Mouse (Mus musculus): ENCODE results near the gene AB124611. TPM values are rescaled to one million over a fixed set of nuclear protein-coding genes. Genes with fewer than 3 reads are reported as not detected.

The AB124611 gene
- polyA plus RNA-seq, 1 experiment from 2014 or later = 2.0 TPM

DNA sequence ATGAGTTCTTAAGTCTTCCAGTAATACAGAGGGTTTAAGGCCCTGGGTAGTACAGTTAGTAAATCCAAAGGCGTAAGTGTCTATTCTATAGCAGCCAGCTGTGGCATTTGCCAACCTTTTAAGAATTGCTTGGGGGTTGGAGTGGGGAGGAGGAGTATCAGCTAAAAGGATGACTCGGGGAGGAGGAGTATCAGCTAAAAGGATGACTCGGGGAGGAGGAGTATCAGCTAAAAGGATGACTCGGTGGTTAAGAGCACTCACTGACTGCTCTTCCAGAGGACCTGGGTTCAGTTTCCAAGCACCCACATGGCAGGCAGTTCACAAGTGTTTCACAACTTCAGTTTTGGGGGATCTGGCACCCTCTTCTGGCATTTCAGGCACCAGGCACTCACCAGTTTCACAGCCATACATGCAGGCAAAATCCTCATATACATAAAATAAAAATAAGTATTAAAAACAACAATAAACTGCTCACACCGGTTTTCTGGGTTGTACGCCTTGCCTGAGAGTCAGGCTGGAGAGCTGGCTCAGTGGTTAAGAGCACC, 29.3 kb downstream of the AB124611 start:
- H3K36me3 ChIP-seq (replicated peaks; ENCODE audit: control insufficient read depth, insufficient read depth) = peaks cover 19% of the 10 kb centered on the region
- no peak overlapping the region for H3K27ac ChIP-seq
- no peak for ATAC-seq (ENCODE audit: low FRiP score)
- no peak overlapping the region for H3K4me3 ChIP-seq (replicated peaks; ENCODE audit: low read length)
- WGBS = 91% methylated on average over 6 of the region's 6 CpGs
- H3K9ac ChIP-seq = no peak overlapping the region
- no peaks in the 10 kb centered on the region for H3K9me3 ChIP-seq (ENCODE audit: control insufficient read depth, low read length)
- H3K27me3 ChIP-seq (ENCODE audit: control insufficient read depth, insufficient read depth, low read length) = no peaks in the 10 kb centered on the region
- H3K4me1 ChIP-seq (replicated peaks; ENCODE audit: control insufficient read depth, insufficient read depth, low read length) = no peaks in the 10 kb centered on the region
- no peak for DNase-seq (ENCODE audit: low spot score)
- H3K4me2 ChIP-seq (replicated peaks) = no peak overlapping the region

DNA sequence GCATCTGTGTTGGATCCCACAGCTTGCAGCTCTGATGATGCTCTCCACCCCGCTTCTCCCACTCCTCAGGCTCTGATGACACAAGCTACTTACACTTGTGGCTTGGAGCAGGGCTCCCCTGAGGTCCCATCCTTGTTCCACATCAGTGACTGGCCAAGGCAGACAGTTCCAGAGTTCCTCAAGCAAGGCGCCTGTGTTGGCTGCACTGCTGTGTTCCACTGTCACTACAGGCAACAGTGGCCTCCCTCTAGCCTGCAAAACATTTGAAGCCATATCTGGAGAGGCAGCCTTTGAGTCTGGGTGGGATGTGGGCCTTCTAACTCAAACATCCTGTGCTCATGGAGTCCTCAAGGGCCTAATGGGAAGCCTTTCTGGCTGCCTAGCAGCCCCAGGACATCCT, 31.0 kb downstream of the AB124611 start:
- Histone ChIP-seq H3K4me1 (replicated peaks; ENCODE audit: control insufficient read depth, insufficient read depth, low read length) (no peaks in the 10 kb centered on the region), H3K27me3 (ENCODE audit: control insufficient read depth, insufficient read depth, low read length) (no peaks in the 10 kb centered on the region), H3K4me2 (replicated peaks) (no peak overlapping the region), H3K9ac (no peak overlapping the region), H3K27ac (no peak overlapping the region), H3K9me3 (ENCODE audit: control insufficient read depth, low read length) (no peaks in the 10 kb centered on the region), H3K36me3 (replicated peaks; ENCODE audit: control insufficient read depth, insufficient read depth) (peaks cover 10% of the 10 kb centered on the region), H3K4me3 (replicated peaks; ENCODE audit: low read length) (no peak overlapping the region)
- WGBS = 89% methylated on average over 2 of the region's 2 CpGs
- DNase-seq (ENCODE audit: low spot score) (no peak), ATAC-seq (ENCODE audit: low FRiP score) (no peak)

DNA sequence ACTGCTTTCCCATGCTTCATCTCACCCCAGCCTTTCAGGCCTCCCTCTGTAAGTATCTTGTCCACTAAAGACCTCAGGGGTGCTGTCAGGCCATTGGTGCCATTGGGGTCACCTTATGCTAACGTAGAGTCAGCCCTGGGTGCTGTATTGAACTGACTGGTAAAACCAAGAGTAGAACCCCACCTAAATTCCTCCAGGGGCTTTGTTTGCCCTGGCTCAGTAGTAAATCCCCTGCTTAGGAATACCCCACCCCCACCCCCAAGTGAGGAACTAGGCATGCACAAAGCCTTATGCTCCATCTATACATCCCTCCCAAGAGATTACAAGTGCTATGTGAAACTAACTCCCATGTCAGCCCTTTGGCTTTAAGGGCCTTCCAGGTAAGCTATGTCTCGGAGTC, 31.6 kb downstream of the AB124611 start:
- no peak overlapping the region for H3K9ac ChIP-seq
- DNase-seq (ENCODE audit: low spot score) = no peak
- H3K36me3 ChIP-seq (replicated peaks; ENCODE audit: control insufficient read depth, insufficient read depth) = peaks cover 16% of the 10 kb centered on the region
- no peaks in the 10 kb centered on the region for H3K27me3 ChIP-seq (ENCODE audit: control insufficient read depth, insufficient read depth, low read length)
- WGBS = 90% methylated on average over 2 of the region's 2 CpGs
- no peak overlapping the region for H3K4me2 ChIP-seq (replicated peaks)
- no peaks in the 10 kb centered on the region for H3K4me1 ChIP-seq (replicated peaks; ENCODE audit: control insufficient read depth, insufficient read depth, low read length)
- no peak overlapping the region for H3K27ac ChIP-seq
- no peaks in the 10 kb centered on the region for H3K9me3 ChIP-seq (ENCODE audit: control insufficient read depth, low read length)
- ATAC-seq (ENCODE audit: low FRiP score) = no peak
- H3K4me3 ChIP-seq (replicated peaks; ENCODE audit: low read length) = no peak overlapping the region

DNA sequence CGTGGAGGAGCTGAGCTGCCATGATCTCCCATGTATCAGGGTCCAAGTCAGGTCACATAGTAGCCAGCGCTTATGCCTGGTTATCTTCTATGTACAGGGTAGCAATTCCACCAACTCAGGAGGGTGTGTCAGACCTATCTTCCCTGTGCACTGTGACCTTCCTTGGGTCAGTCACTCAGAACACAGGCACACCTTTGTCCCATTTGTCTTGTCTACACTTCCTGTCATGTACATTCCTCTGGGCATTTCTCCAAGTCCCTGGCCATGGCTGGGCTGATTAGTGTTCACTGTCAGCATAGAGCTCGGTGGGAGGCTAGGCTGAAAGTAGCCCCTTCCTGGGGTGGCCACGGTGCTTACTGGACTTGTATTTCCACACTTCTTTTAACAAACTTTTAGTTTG, 32.4 kb downstream of the AB124611 start:
- Histone ChIP-seq H3K4me3 (replicated peaks; ENCODE audit: low read length) (no peak overlapping the region), H3K36me3 (replicated peaks; ENCODE audit: control insufficient read depth, insufficient read depth) (peaks cover 16% of the 10 kb centered on the region), H3K27ac (no peak overlapping the region), H3K9me3 (ENCODE audit: control insufficient read depth, low read length) (no peaks in the 10 kb centered on the region), H3K27me3 (ENCODE audit: control insufficient read depth, insufficient read depth, low read length) (no peaks in the 10 kb centered on the region), H3K4me1 (replicated peaks; ENCODE audit: control insufficient read depth, insufficient read depth, low read length) (no peaks in the 10 kb centered on the region), H3K9ac (no peak overlapping the region), H3K4me2 (replicated peaks) (no peak overlapping the region)
- DNase-seq (ENCODE audit: low spot score) = no peak
- 77% methylated on average over 4 of the region's 4 CpGs for WGBS
- 0 out of 2 replicates have a peak, but pooled peaks have one; percentile 21 for ATAC-seq (ENCODE audit: low FRiP score)

DNA sequence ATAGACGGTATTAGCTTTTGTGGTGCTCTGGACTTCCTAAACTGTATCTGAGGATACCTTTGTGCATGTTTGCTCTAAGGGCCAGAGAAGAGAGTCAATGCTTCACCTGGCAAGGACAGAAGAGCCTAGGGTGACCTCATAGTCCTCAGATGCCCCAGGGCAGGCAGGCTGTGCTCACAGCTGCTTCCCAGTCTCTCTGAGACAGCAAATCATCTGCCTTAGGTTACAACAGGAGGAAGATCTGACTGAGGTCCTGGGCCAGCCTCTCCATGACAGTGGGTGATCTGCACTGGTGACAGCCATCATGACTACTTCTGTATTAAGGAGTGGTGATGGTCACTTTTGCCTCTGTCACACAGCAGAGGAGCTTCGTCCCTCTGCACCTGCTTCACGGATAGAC, 33.2 kb downstream of the AB124611 start:
- ATAC-seq (ENCODE audit: low FRiP score) (no peak), DNase-seq (ENCODE audit: low spot score) (no peak)
- Histone ChIP-seq H3K9ac (no peak overlapping the region), H3K9me3 (ENCODE audit: control insufficient read depth, low read length) (no peaks in the 10 kb centered on the region), H3K4me2 (replicated peaks) (no peak overlapping the region), H3K27me3 (ENCODE audit: control insufficient read depth, insufficient read depth, low read length) (no peaks in the 10 kb centered on the region), H3K4me1 (replicated peaks; ENCODE audit: control insufficient read depth, insufficient read depth, low read length) (no peaks in the 10 kb centered on the region), H3K36me3 (replicated peaks; ENCODE audit: control insufficient read depth, insufficient read depth) (peaks cover 16% of the 10 kb centered on the region), H3K27ac (no peak overlapping the region), H3K4me3 (replicated peaks; ENCODE audit: low read length) (no peak overlapping the region)
- 90% methylated on average over 3 of the region's 3 CpGs for WGBS

DNA sequence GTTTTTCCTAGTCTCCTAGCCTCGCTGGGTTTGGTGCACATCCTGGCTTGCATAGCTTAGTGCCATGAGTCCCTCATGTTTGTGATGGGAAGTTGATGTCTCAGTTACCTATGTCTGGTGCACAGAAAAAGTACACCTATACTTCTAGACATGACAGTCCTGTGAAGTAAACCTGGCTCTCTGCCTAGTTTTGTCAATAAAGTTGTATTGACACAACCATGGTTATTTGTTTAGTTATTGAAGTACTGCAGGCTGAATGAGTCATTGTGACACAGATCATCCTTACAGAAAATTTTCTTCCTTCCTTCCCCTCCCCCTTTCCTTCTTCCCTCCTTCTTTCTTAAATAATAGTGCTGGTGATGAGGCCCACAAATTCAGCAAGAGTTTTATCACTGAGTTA, 38.4 kb downstream of the AB124611 start:
- H3K9ac ChIP-seq = no peak overlapping the region
- no peaks in the 10 kb centered on the region for H3K27me3 ChIP-seq (ENCODE audit: control insufficient read depth, insufficient read depth, low read length)
- ATAC-seq (ENCODE audit: low FRiP score) (no peak), DNase-seq (ENCODE audit: low spot score) (no peak)
- H3K9me3 ChIP-seq (ENCODE audit: control insufficient read depth, low read length) = no peaks in the 10 kb centered on the region
- H3K4me3 ChIP-seq (replicated peaks; ENCODE audit: low read length) = no peak overlapping the region
- WGBS = 85% methylated on average over 1 of the region's 1 CpGs
- H3K36me3 ChIP-seq (replicated peaks; ENCODE audit: control insufficient read depth, insufficient read depth) = peaks cover 15% of the 10 kb centered on the region
- no peaks in the 10 kb centered on the region for H3K4me1 ChIP-seq (replicated peaks; ENCODE audit: control insufficient read depth, insufficient read depth, low read length)
- H3K4me2 ChIP-seq (replicated peaks) = no peak overlapping the region
- no peak overlapping the region for H3K27ac ChIP-seq

DNA sequence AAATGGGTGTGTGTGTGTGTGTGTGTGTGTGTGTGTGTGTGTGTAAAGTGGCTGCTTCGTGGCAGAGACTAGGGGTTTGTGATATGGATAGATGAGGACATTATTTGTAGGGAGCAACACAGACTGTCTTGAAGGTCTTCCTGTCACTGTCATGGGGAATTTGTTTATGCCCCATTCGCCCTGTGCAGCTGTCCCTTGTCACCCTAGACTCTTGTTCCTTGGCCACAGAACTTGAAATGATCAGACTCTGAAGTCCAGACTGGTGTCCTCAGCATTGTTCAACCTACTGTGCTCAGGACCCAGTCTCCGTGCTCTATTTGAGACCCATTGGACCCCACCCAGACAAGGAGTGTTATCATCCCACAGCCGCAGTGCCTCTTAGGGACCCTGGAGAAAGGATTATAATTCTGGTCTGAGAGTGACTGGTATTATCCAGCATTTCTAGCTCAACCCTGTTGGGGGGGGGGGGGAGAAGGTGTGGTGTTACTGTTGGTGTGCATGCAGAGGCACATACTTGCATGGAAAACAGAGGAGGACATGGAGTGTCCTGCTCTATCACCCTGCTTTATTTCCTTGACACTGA, 39.1 kb downstream of the AB124611 start:
- H3K9ac ChIP-seq = no peak overlapping the region
- H3K4me1 ChIP-seq (replicated peaks; ENCODE audit: control insufficient read depth, insufficient read depth, low read length) = no peaks in the 10 kb centered on the region
- 93% methylated on average over 4 of the region's 4 CpGs for WGBS
- H3K4me3 ChIP-seq (replicated peaks; ENCODE audit: low read length) = no peak overlapping the region
- no peaks in the 10 kb centered on the region for H3K9me3 ChIP-seq (ENCODE audit: control insufficient read depth, low read length)
- H3K36me3 ChIP-seq (replicated peaks; ENCODE audit: control insufficient read depth, insufficient read depth) = peaks cover 22% of the 10 kb centered on the region
- H3K27ac ChIP-seq = no peak overlapping the region
- no peaks in the 10 kb centered on the region for H3K27me3 ChIP-seq (ENCODE audit: control insufficient read depth, insufficient read depth, low read length)
- no peak overlapping the region for H3K4me2 ChIP-seq (replicated peaks)
- ATAC-seq (ENCODE audit: low FRiP score) (no peak), DNase-seq (ENCODE audit: low spot score) (no peak)

DNA sequence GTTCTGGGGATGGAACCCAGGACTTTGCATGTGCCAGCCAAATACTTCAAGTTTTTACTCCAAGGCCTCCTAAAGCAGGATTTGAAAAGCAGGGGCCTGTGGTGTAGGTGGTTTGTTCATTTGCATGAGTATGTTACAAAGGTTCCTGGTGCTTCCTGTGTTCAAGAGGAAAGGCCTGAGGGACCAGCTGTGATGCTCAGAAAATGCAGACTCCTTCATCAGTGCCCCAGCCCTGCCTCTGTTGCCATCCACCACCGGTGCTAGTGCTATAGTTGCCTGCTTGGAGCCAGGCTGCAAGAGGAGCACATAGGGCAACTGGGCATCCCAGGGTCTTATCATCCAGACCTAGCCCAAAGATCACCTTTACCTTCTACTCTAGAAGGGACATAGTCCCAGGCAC, 40.6 kb downstream of the AB124611 start:
- ATAC-seq (ENCODE audit: low FRiP score) (no peak), DNase-seq (ENCODE audit: low spot score) (no peak)
- H3K9me3 ChIP-seq (ENCODE audit: control insufficient read depth, low read length) = no peaks in the 10 kb centered on the region
- no peaks in the 10 kb centered on the region for H3K4me1 ChIP-seq (replicated peaks; ENCODE audit: control insufficient read depth, insufficient read depth, low read length)
- no peaks in the 10 kb centered on the region for H3K27me3 ChIP-seq (ENCODE audit: control insufficient read depth, insufficient read depth, low read length)
- 73% methylated on average over 1 of the region's 1 CpGs for WGBS
- no peak overlapping the region for H3K9ac ChIP-seq
- no peak overlapping the region for H3K4me3 ChIP-seq (replicated peaks; ENCODE audit: low read length)
- no peak overlapping the region for H3K27ac ChIP-seq
- H3K4me2 ChIP-seq (replicated peaks) = no peak overlapping the region
- peaks cover 34% of the 10 kb centered on the region for H3K36me3 ChIP-seq (replicated peaks; ENCODE audit: control insufficient read depth, insufficient read depth)

DNA sequence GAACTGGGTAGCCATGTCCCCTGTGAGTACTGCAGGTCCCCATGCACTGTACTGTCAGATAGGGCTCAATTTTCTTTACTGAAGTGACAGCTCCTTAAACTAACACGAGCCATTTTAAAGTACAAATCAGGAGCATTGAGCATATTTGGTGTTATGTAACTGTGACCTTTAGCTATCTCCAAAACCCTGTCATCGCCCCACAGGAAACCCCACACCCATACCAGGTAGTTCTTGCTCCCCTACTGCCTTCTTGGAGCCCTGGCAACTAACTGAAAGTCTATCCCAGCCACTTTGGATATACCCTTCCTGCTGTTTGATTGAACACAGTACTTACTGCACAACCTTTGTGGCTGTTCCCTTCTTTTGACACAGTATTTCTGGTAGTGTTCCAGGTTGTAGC, 41.1 kb downstream of the AB124611 start:
- no peaks in the 10 kb centered on the region for H3K4me1 ChIP-seq (replicated peaks; ENCODE audit: control insufficient read depth, insufficient read depth, low read length)
- DNase-seq (ENCODE audit: low spot score) (no peak), ATAC-seq (ENCODE audit: low FRiP score) (no peak)
- no peaks in the 10 kb centered on the region for H3K9me3 ChIP-seq (ENCODE audit: control insufficient read depth, low read length)
- H3K4me3 ChIP-seq (replicated peaks; ENCODE audit: low read length) = no peak overlapping the region
- H3K27ac ChIP-seq = no peak overlapping the region
- no peak overlapping the region for H3K9ac ChIP-seq
- no peak overlapping the region for H3K4me2 ChIP-seq (replicated peaks)
- H3K36me3 ChIP-seq (replicated peaks; ENCODE audit: control insufficient read depth, insufficient read depth) = peaks cover 34% of the 10 kb centered on the region
- 92% methylated on average over 2 of the region's 2 CpGs for WGBS
- no peaks in the 10 kb centered on the region for H3K27me3 ChIP-seq (ENCODE audit: control insufficient read depth, insufficient read depth, low read length)

Measured in hindbrain, embryonic 14.5 days (tissue).